Mouse (Mus musculus): ENCODE measurements around the gene Ostm1. TPM values are rescaled to one million over a fixed set of nuclear protein-coding genes. Genes with fewer than 3 reads are reported as not detected.
A peak's percentile ranks its signal among the peaks of the same experiment; 100 is the strongest.

The Ostm1 gene
- polyA plus RNA-seq, 1 experiment from 2014 or later = 40.3 TPM

GRCm38 (mm10) chr10:42646340-42646739 is 62.7 kb downstream of the Ostm1 start:
- Histone ChIP-seq H3K4me1 (ENCODE audit: control insufficient read depth, insufficient read depth, low read length) (no peaks in the 10 kb centered on the region), H3K4me3 (ENCODE audit: low read depth, low read length) (no peak overlapping the region), H3K36me3 (ENCODE audit: control insufficient read depth, insufficient read depth, low read length) (no peaks in the 10 kb centered on the region), H3K9ac (replicated peaks; ENCODE audit: low read depth, low read length) (no peak overlapping the region), H3K9me3 (ENCODE audit: control insufficient read depth, low read length) (no peaks in the 10 kb centered on the region), H3K4me2 (ENCODE audit: low read depth, low read length) (no peak overlapping the region), H3K27me3 (ENCODE audit: control insufficient read depth, insufficient read depth, low read length) (no peaks in the 10 kb centered on the region), H3K27ac (ENCODE audit: low read depth, low read length) (no peak overlapping the region)
- ATAC-seq (ENCODE audit: low read depth) = no peak
- WGBS = 58% methylated on average over 4 of the region's 4 CpGs

- Histone ChIP-seq H3K36me3 (ENCODE audit: control insufficient read depth, insufficient read depth, low read length) (no peaks in the 10 kb centered on the region), H3K27ac (ENCODE audit: low read depth, low read length) (no peak overlapping the region), H3K9me3 (ENCODE audit: control insufficient read depth, low read length) (no peaks in the 10 kb centered on the region), H3K4me3 (ENCODE audit: low read depth, low read length) (no peak overlapping the region), H3K9ac (replicated peaks; ENCODE audit: low read depth, low read length) (no peak overlapping the region), H3K27me3 (ENCODE audit: control insufficient read depth, insufficient read depth, low read length) (no peaks in the 10 kb centered on the region), H3K4me1 (ENCODE audit: control insufficient read depth, insufficient read depth, low read length) (no peaks in the 10 kb centered on the region), H3K4me2 (ENCODE audit: low read depth, low read length) (no peak overlapping the region)
- no peak for ATAC-seq (ENCODE audit: low read depth)
- WGBS = 85% methylated on average over 2 of the region's 2 CpGs
These were observed 78.3 kb downstream of the Ostm1 start for GRCm38 (mm10) chr10:42661916-42662315.

GRCm38 (mm10) chr10:42669970-42670369 is 86.3 kb downstream of the Ostm1 start:
- H3K27me3 ChIP-seq (ENCODE audit: control insufficient read depth, insufficient read depth, low read length) = no peaks in the 10 kb centered on the region
- H3K36me3 ChIP-seq (ENCODE audit: control insufficient read depth, insufficient read depth, low read length) = no peaks in the 10 kb centered on the region
- 93% methylated on average over 4 of the region's 4 CpGs for WGBS
- no peak overlapping the region for H3K27ac ChIP-seq (ENCODE audit: low read depth, low read length)
- no peak overlapping the region for H3K4me2 ChIP-seq (ENCODE audit: low read depth, low read length)
- no peak overlapping the region for H3K4me3 ChIP-seq (ENCODE audit: low read depth, low read length)
- H3K9me3 ChIP-seq (ENCODE audit: control insufficient read depth, low read length) = no peaks in the 10 kb centered on the region
- no peak for ATAC-seq (ENCODE audit: low read depth)
- no peak overlapping the region for H3K9ac ChIP-seq (replicated peaks; ENCODE audit: low read depth, low read length)
- H3K4me1 ChIP-seq (ENCODE audit: control insufficient read depth, insufficient read depth, low read length) = no peaks in the 10 kb centered on the region

- Histone ChIP-seq H3K4me3 (ENCODE audit: low read depth, low read length) (no peak overlapping the region), H3K9me3 (ENCODE audit: control insufficient read depth, low read length) (no peaks in the 10 kb centered on the region), H3K9ac (replicated peaks; ENCODE audit: low read depth, low read length) (no peak overlapping the region), H3K4me1 (ENCODE audit: control insufficient read depth, insufficient read depth, low read length) (no peaks in the 10 kb centered on the region), H3K27me3 (ENCODE audit: control insufficient read depth, insufficient read depth, low read length) (no peaks in the 10 kb centered on the region), H3K36me3 (ENCODE audit: control insufficient read depth, insufficient read depth, low read length) (no peaks in the 10 kb centered on the region), H3K27ac (ENCODE audit: low read depth, low read length) (no peak overlapping the region), H3K4me2 (ENCODE audit: low read depth, low read length) (no peak overlapping the region)
- WGBS = 83% methylated on average over 3 of the region's 3 CpGs
- no peak for ATAC-seq (ENCODE audit: low read depth)
These were observed 89.2 kb downstream of the Ostm1 start for GRCm38 (mm10) chr10:42672798-42673197.

GRCm38 (mm10) chr10:42675571-42675970 is 91.9 kb downstream of the Ostm1 start:
- Histone ChIP-seq H3K4me1 (ENCODE audit: control insufficient read depth, insufficient read depth, low read length) (peaks cover 11% of the 10 kb centered on the region), H3K36me3 (ENCODE audit: control insufficient read depth, insufficient read depth, low read length) (no peaks in the 10 kb centered on the region), H3K9ac (replicated peaks; ENCODE audit: low read depth, low read length) (no peak overlapping the region), H3K4me3 (ENCODE audit: low read depth, low read length) (no peak overlapping the region), H3K4me2 (ENCODE audit: low read depth, low read length) (no peak overlapping the region), H3K27ac (ENCODE audit: low read depth, low read length) (no peak overlapping the region), H3K9me3 (ENCODE audit: control insufficient read depth, low read length) (no peaks in the 10 kb centered on the region), H3K27me3 (ENCODE audit: control insufficient read depth, insufficient read depth, low read length) (no peaks in the 10 kb centered on the region)
- 82% methylated on average over 4 of the region's 4 CpGs for WGBS
- no peak for ATAC-seq (ENCODE audit: low read depth)

- Histone ChIP-seq H3K9me3 (ENCODE audit: control insufficient read depth, low read length) (no peaks in the 10 kb centered on the region), H3K36me3 (ENCODE audit: control insufficient read depth, insufficient read depth, low read length) (no peaks in the 10 kb centered on the region), H3K27ac (ENCODE audit: low read depth, low read length) (no peak overlapping the region), H3K4me3 (ENCODE audit: low read depth, low read length) (peak overlapping the region; percentile 95), H3K4me2 (ENCODE audit: low read depth, low read length) (peak overlapping the region; percentile 54), H3K9ac (replicated peaks; ENCODE audit: low read depth, low read length) (peak overlapping the region; percentile 81; the same call in 1 of the 2 replicates), H3K27me3 (ENCODE audit: control insufficient read depth, insufficient read depth, low read length) (no peaks in the 10 kb centered on the region), H3K4me1 (ENCODE audit: control insufficient read depth, insufficient read depth, low read length) (peaks cover 12% of the 10 kb centered on the region)
- peak; percentile 13 for ATAC-seq (ENCODE audit: low read depth)
- 47% methylated on average over 6 of the region's 6 CpGs for WGBS
These were observed 94.7 kb downstream of the Ostm1 start for GRCm38 (mm10) chr10:42678331-42678730.

GRCm38 (mm10) chr10:42678755-42679364 is 95.2 kb downstream of the Ostm1 start:
- Histone ChIP-seq H3K4me1 (ENCODE audit: control insufficient read depth, insufficient read depth, low read length) (peaks cover 12% of the 10 kb centered on the region), H3K4me3 (ENCODE audit: low read depth, low read length) (peak overlapping the region; percentile 95), H3K27me3 (ENCODE audit: control insufficient read depth, insufficient read depth, low read length) (no peaks in the 10 kb centered on the region), H3K9ac (replicated peaks; ENCODE audit: low read depth, low read length) (peak overlapping the region; percentile 81), H3K9me3 (ENCODE audit: control insufficient read depth, low read length) (no peaks in the 10 kb centered on the region), H3K4me2 (ENCODE audit: low read depth, low read length) (peak overlapping the region; percentile 54), H3K27ac (ENCODE audit: low read depth, low read length) (peak overlapping the region; percentile 74), H3K36me3 (ENCODE audit: control insufficient read depth, insufficient read depth, low read length) (no peaks in the 10 kb centered on the region)
- WGBS = under 1% methylated on average over 51 of the region's 56 CpGs
- ATAC-seq (ENCODE audit: low read depth) = peak; percentile 98

GRCm38 (mm10) chr10:42679586-42679985 is 96.0 kb downstream of the Ostm1 start:
- Histone ChIP-seq H3K27me3 (ENCODE audit: control insufficient read depth, insufficient read depth, low read length) (no peaks in the 10 kb centered on the region), H3K4me2 (ENCODE audit: low read depth, low read length) (peak overlapping the region; percentile 54), H3K9me3 (ENCODE audit: control insufficient read depth, low read length) (no peaks in the 10 kb centered on the region), H3K36me3 (ENCODE audit: control insufficient read depth, insufficient read depth, low read length) (no peaks in the 10 kb centered on the region), H3K27ac (ENCODE audit: low read depth, low read length) (no peak overlapping the region), H3K4me1 (ENCODE audit: control insufficient read depth, insufficient read depth, low read length) (peaks cover 12% of the 10 kb centered on the region), H3K9ac (replicated peaks; ENCODE audit: low read depth, low read length) (peak overlapping the region; percentile 81), H3K4me3 (ENCODE audit: low read depth, low read length) (peak overlapping the region; percentile 95)
- no peak for ATAC-seq (ENCODE audit: low read depth)
- 17% methylated on average over 10 of the region's 10 CpGs for WGBS

GRCm38 (mm10) chr10:42680582-42681001 is 97.0 kb downstream of the Ostm1 start:
- Histone ChIP-seq H3K36me3 (ENCODE audit: control insufficient read depth, insufficient read depth, low read length) (no peaks in the 10 kb centered on the region), H3K27me3 (ENCODE audit: control insufficient read depth, insufficient read depth, low read length) (no peaks in the 10 kb centered on the region), H3K4me1 (ENCODE audit: control insufficient read depth, insufficient read depth, low read length) (peaks cover 12% of the 10 kb centered on the region), H3K4me3 (ENCODE audit: low read depth, low read length) (no peak overlapping the region), H3K27ac (ENCODE audit: low read depth, low read length) (no peak overlapping the region), H3K4me2 (ENCODE audit: low read depth, low read length) (peak overlapping the region; percentile 11; the same call in 1 of the 2 replicates), H3K9me3 (ENCODE audit: control insufficient read depth, low read length) (no peaks in the 10 kb centered on the region), H3K9ac (replicated peaks; ENCODE audit: low read depth, low read length) (no peak overlapping the region)
- WGBS = 19% methylated on average over 6 of the region's 6 CpGs
- no peak for ATAC-seq (ENCODE audit: low read depth)
